Mouse (Mus musculus): Measurements from ENCODE around the gene Fpr1. TPM values are rescaled to one million over a fixed set of nuclear protein-coding genes. Genes with fewer than 3 reads are reported as not detected.

Gene Fpr1
- total RNA-seq (2023; ENCODE audit: inconsistent age), result 0.51 to 1.3 TPM in 2 of 4 replicates, not detected in the others

DNA sequence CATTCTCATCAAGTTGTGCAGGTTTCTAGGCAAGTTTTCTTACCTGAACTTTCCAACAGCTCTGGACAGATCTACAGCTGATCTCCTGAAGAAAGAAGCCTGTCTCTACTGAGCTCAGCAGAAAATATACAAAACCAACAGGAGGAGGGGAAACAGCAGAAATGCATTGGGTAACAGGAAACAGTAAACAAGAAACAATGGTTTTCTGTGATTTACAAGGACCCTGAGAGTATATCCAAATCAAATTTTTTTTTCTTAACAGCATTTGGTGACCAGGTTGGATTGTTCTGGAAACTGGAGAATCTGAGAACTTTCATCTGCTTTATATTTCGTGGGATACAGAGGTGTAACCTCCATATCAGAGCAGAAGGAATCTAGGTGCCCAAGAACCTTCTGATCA lies at the start of gene Fpr1:
Gene Fpr1 (minus strand): TSS at position 101 of the 400 bp plus-strand sequence.

DNA sequence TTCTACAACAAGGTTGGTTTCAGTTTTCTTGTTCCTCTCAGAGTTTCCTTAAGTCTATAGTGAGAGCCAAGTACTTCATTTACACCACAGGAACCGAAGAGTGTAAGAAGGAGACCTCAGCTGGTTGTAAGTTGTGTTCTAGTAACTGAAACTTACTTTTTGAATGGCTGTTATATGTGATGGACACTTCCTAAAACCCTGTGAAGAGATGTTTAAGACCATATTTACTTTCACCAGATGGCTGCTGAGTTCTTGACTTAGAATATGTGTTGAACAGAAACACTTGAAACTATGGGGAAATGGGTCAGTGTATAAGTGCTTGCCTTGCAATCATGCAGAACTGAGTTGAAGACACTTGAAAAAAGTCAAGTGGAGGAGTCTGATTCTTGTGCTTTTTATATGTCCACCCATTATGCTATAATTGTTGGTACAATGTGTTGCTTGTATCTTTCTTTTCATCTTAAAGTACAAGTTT lies 4.1 kb upstream of the Fpr1 start, which contains the start of the genes Fpr2 and Fpr3:
Gene Fpr2 (plus strand): TSS at position 51 of the 475 bp plus-strand sequence.
Gene Fpr3 (plus strand): TSS at position 79 of the 475 bp plus-strand sequence.

DNA sequence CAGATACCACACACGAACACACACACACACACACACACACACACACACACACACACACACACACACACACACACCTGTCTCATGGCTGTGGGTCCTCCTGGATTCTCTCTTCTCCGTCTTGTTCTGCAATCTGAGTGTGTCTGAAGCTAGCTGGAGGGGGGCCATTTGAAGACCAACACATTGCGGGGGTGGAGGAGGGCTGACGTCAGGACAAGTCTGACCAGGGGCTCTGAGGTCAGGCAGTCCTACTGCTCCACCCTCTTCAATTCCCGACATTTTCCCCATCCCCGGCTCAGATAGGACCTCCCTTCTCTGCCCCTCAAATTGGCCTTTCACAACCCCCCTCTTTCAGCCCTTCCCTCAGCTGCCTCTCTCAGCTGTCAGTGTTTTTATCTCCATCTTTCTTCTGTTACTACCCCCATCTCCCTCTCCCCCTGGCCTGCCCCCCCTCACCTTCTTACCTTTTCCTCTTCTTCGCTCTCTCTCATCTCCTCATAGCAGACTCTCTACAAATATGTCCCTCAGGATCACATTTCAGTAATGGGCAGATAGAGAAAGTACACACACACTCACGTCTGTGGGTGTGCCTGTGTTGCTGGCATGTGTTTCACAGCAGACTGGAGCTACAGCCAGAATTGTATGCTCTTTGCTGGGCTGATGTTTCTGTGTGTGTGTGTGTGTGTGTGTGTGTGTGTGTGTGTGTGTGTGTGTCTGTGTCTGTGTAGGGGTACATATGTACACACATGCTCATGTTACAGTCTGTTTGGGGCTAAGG lies 28.5 kb downstream of the Fpr1 start, which contains the start of gene Has1:
Gene Has1 (minus strand): TSS at position 142 of the 775 bp plus-strand sequence.

DNA sequence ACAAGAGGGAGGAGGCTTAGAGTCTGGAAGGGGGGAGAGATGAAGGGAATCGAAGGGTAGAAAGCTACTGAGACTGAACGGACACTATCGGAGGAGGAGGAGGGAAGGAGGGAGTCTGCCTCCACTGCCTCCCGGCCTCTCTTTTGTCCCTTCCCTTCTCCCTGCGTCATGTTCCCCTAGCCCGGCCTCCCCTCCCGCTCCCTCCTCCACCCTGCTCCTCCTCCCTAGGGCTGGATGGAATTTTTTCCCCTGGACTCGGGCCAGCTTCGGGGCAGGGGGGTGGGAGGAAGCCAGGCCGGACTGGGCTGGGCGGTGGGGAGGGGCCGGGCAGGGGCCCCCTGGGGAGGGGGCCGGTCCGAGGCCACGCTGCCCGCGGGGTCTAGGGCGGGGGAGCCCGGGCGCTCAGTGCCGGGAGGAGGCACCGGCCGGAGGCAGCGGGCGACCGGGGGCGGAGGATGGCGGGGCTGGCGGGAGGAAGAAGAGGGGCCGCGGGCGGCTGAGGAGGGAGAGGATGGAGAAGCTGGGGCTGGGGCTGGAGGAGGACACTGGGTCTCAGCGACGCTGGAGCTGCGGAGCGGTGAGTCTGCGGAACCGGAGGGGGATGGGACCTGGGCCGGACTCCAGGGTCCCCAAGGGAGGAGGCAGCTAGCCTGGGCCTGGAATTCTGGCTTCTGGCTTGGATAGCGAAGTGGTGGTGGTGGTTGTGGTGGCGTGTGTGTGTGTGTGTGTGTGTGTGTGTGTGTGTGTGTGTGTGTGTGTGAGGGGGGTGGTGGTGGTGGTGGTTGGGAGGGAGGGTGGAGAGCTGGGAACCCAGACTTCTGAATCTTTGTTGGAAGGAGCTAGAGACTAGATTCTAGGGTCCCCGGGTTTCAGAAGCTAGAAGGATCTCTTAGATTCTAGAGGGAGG lies 56.7 kb downstream of the Fpr1 start, which contains the start of gene Spaca6:
Gene Spaca6 (plus strand): TSS at position 408 of the 907 bp plus-strand sequence.

Other genes starting within 250 kb of the Fpr1 start
- not detected in 4 replicates for gene Vmn2r90, start 180.2 kb downstream of the Fpr1 start, total RNA-seq (2023; ENCODE audit: inconsistent age)
- gene Spaca6, start 56.8 kb downstream of the Fpr1 start, total RNA-seq (2023; ENCODE audit: inconsistent age), result 1.1 to 2.8 TPM (median 1.6 TPM) in 3 of 4 replicates, not detected in the other
- not detected in 4 replicates for gene Has1, start 28.7 kb downstream of the Fpr1 start, total RNA-seq (2023; ENCODE audit: inconsistent age)
- gene Fpr2, start 3.9 kb upstream of the Fpr1 start, total RNA-seq (2023; ENCODE audit: inconsistent age), result 1.4 TPM in 2 of 4 replicates, not detected in the others
- gene Fpr3, start 3.9 kb upstream of the Fpr1 start, total RNA-seq (2023; ENCODE audit: inconsistent age), result not detected in 4 replicates
- gene Fpr-rs4, start 137.8 kb upstream of the Fpr1 start, total RNA-seq (2023; ENCODE audit: inconsistent age), result not detected in 4 replicates
- not detected in 4 replicates for gene Vmn2r124, start 165.5 kb upstream of the Fpr1 start, total RNA-seq (2023; ENCODE audit: inconsistent age)
- not detected in 4 replicates for gene Vmn2r91, start 201.1 kb upstream of the Fpr1 start, total RNA-seq (2023; ENCODE audit: inconsistent age)